Mouse (Mus musculus): ENCODE data around the gene Gm45902.
A peak's percentile ranks its signal among the peaks of the same experiment; 100 is the strongest.

Gene Gm45902

DNA sequence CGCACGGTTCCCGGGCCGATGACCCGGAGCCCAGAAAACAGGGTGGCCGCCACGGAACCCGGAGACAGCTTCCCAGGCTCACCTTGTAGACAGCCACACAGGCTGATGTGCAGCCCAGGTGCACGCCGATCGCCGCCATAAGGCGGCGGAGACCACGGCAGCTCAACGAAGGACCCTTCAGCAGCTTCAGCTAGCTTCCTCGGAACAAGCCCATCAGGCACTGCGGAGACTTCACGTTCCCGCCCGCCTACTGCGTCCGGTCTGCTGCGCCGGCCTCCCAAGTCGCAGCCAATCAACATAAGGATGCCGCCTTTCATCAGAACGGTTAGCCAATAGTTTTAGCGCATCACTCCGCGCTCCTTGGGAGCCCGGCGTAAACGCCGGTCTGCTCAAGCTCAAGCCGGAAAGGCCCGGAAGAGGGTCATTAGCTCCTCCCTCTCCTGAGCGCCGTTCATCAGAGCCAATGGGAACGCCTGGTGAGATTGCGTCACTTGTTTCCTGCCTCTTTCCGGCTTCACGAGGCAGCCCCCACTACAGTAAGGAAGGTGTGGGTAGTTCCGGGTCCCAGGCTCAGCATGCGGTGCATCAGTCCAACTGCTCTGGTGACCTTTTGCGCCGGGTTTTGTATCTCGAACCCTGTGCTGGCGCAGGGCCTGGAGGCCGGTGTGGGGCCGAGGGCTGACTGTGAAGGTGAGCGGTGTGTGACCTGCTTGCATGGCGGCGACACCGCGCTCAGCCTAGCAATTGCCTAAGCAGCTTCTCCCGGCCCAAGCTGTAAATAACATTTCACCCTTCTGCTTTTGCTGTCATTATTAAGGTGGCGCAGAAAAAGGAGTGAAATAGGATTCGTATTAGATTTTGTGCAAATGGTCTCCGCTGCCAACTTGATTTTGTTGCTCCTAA lies at the start of gene Gm45902, which contains the start of the genes Hspa14 and Cdnf:
TSS of gene Gm45902 (minus strand) at position 239 of the 903 bp plus-strand sequence.
TSS of gene Hspa14 (minus strand) at position 263 of the 903 bp plus-strand sequence.
TSS of gene Cdnf (plus strand) at position 479 of the 903 bp plus-strand sequence.
- peak; percentile 94 for DNase-seq (ENCODE audit: low spot score)

DNA sequence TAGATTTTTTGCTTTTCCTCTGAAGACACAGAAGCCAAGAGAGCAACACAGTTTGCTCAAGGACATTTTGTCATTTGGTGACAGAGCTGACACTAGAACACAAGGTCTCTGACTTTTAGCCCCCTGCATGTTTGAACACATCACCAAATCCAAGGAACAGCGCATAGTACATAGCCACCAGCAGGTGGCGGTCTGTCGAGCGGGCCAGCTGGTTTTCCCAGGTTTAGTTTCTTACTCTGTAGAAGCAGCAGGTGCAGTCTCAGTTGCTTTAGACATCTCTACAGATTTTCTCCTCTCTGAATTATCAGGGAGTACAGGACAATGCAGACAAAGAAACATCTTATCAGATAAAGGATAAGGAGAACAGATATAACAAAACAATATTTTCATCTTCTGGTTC lies 34.0 kb upstream of the Gm45902 start:
- DNase-seq (ENCODE audit: low spot score): peak; percentile 27

DNA sequence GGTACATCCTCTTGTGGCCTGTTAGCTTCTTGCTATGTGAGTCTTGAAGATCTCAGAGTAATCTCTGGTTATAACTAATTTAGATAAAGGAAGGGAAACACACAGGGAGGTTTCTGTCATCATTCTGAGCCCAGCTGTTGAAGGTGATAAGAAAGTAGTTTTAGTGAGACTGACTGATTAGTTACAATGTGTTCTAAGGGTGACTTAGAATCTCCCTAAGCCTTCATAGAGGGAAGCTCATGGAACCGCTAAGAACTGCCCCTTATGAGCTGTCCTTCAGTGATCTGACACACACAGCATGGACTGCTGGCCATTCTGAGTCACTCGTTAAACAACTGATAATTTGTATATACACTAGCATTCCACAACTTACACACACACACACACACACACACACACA lies 33.5 kb upstream of the Gm45902 start:
- no peak for DNase-seq (ENCODE audit: low spot score)

DNA sequence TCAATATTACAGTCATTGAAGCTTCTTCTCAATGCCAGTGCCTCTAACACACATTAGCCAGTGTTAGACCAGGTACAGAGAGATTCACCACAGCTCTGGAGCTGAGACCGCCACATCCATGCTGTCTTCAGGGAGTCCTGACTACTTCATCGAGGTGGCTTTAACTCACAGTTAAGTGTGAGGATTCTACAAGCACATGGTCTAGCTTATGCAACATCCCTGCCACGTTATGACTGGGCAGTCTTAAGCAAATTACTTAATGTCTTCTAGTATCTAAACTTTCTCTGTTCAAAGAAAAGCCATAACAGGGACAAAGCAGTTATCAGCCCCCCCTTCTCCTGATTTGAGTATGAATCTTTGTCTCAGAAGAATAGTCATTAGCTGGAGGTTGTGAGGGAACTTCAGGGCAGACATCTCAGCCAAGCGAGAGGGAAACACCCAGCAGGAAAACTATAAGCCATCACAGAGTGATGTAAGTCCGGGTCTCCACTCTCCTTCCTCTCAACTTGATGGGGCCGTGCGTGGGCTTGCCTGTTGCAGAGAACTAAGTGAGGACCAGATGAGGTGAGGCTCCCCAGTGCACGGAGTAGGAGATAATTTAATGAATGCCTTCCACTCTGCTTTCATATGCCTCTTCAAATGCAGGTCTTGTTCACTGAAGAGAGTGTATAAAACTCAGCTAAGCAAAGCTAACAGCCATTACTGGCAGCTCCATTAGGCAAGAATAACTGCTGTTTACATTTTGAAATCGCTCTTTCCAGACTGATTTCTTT lies 28.9 kb upstream of the Gm45902 start:
- DNase-seq (ENCODE audit: low spot score): no peak

DNA sequence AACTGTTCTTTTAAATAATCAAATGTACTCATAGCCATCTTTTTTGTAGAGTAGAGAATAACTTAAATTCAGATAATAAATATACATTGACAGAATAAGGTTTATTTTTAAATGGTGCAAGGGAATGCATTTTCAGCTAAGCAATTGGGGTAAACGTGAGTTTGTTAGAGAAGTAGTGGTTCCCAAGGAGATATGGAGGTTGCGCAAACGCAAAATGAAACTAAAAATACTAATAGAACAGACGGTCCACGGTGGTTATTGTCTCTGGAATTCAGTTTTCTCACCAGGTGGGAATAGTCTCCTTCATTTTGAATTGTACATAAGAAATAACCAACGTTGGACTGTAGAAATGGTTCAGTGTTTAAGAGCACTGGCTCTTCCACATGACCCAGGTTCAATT lies 13.7 kb upstream of the Gm45902 start:
- no peak for DNase-seq (ENCODE audit: low spot score)

DNA sequence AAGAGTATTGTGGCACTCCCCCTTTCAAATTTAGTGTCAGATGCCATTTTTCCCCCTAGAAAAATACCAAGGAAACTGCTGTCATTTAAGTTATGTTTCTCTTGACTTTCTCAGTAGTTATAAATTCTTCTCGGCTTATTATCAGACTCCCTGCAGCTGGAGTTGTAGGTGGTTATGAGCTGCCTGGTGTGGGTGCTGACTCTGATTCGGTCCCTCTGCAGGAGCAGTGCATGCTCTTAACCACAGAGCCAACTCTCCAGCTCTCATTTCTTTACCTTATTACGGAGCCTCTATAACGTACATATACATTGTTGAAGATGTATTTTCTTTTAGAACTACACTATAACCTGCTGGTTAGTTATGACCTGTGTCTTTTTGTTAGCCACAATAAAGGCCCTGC lies 10.0 kb upstream of the Gm45902 start:
- DNase-seq (ENCODE audit: low spot score): no peak

DNA sequence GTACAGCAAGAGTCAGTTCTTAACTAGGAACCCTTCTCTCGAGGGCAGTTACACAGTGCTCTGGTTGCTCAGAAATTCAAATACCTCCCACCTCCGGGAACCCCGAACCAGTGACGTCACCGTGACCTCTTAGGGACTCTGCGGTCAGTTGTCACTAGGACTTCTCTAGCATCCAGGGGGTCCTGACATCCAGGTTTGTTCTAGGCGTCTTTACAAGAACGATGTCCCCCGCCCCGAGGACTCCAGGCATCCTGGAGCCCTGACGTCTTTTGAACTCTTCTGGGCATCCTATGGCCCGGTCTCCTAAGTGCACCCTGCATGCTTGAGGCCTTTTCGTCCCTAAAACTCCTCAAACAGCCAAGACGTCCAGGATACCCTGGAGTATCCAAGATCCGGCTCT lies 514 bp downstream of the Gm45902 start:
- no peak for DNase-seq (ENCODE audit: low spot score)

DNA sequence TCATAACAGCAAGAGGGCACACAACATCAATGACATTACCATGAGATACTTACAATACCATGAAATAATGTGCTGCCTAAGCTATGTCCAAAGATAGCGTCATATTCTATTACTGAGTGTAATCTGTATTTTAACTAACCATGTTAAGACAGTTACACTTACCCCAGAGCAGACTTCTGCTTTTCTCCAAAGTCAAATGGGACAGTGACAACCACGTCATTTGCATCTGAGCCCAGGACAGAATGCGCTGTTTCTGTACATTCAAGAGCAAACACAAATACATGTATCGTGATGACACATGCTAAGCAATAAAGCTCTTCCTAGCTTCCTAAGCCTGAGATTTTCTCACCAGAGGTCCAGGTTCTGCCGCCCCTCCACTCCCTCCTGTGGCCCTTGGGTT lies 11.7 kb downstream of the Gm45902 start:
- DNase-seq (ENCODE audit: low spot score): no peak

DNA sequence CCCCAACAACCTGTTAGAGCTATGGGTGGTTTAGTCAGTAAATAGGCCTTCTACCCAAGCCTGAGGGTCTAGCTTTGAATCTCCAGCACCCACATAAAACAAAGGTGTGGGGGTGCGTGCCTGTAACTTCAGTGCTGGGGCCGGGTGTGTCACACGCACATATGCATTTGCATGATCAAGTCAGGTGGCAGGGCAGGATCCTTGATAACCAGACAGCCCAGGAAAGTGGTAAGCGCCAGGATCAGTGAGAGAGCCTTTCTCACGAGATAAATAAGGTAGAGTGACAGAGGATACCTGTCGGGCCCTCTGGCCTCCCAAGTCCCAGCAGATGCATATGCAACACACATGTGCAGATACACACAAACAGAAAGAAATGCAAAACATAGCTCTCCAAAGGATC lies 13.0 kb downstream of the Gm45902 start:
- DNase-seq (ENCODE audit: low spot score): no peak

DNA sequence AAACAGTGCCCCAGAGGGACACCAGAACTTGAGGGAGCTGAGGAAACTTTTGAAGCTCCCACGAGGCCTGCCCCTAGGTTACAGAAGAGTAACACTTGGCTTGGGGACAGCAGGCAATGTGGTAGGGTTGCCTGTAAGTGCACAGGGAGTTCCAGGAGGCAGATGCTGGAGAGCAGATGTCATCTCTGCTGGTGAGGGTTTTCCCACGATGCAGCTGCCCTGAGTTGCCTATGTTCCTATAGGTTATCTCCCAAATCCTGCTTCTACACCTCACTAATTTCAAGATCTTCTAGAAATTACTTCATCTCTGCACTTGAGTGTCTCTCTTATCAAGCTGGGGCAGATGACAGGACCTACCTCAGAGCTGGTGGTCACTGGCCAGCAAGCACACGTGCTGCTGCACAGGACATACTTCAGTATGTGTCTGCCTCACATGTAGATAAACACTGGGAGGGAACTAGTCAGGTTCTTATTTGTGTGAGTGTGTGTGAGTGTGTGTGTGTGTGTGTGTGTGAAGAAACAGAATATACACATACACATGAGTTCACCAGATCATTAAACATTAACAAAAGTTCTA lies 18.7 kb downstream of the Gm45902 start:
- DNase-seq (ENCODE audit: low spot score): no peak

DNA sequence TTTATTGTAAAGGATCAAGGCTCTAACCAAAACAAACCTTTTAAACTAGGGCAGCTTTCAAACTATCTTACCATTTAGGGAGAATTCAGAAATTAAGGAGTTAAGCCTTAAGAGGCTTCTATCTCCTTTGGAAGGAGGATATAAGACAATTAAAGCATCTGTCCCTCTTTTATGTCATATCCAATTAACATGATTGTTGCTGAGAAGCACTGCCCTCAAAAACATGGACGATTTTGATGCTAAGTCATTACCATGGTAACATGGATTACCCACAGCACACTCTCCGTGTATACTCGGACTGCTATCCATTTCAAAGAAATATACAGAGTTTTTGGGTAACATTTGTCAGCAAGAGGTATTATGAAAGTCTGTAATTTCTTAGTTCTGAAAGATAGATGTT lies 22.8 kb downstream of the Gm45902 start:
- DNase-seq (ENCODE audit: low spot score): no peak

DNA sequence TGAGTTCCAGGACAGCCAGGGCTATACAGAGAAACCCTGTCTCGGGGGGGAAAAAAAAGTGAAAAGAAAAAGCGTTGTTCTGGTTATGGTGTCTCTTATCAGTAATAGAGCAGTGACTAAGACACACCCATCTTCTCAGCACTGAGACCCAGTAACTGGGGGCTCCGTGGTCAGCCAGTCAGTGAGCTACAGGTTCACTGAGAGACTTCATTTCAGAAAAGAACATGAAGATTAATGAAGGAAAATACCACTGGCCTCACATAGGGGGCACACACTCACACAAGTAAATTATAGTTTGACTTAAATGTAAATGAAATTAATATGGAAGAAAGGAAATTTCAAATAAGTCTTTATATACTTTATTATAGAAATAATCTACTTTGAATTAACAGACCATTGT lies 32.4 kb downstream of the Gm45902 start:
- no peak for DNase-seq (ENCODE audit: low spot score)

DNA sequence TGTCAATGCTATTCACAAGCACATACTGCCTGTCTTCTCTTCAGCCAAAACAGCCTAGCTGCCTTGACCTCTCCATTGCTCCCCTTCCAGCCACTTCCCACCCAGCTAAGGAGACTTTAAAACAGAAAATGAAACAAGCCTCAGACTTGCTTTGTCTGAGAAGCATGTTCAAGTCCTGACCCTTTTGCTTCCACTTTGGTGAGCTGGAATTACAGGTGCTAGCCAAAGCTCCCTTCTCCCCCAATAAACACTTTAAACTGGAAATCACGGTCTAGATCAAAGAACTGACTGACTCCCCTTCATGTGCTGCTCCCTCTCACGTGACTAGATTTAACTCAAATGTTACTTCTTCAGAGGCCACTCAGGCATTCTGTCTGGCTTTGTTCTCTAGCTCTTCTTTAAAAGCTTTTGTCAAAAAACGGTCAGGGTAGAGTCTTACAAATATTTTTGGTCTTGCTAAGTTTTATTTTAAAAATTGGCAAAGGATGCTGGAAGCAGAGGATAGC lies 36.8 kb downstream of the Gm45902 start:
- DNase-seq (ENCODE audit: low spot score): no peak

DNA sequence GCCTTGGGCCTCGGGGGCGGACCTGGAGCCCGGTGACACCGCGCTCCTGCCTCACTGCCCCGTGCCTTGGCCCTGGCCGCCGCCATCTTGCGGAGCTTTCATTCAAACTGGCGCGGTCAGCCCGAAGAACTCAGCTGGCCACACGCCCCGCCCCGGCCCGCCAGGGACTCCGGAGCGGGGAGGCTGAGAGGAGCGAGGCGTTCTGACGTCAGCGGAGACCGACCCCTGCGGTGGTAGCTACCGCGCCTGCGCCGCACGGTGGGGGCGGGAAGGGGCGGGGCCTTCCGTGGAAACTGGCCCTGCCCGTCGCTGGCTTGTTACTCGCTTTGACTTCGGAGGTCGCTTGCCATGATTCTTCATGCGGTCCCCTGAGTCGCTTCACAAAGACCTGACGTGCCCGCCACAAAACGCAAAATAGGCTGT lies 37.7 kb downstream of the Gm45902 start, which contains the start of gene Suv39h2:
TSS of gene Suv39h2 (minus strand) at position 171 of the 423 bp plus-strand sequence.
- peak; percentile 63 for DNase-seq (ENCODE audit: low spot score)

DNA sequence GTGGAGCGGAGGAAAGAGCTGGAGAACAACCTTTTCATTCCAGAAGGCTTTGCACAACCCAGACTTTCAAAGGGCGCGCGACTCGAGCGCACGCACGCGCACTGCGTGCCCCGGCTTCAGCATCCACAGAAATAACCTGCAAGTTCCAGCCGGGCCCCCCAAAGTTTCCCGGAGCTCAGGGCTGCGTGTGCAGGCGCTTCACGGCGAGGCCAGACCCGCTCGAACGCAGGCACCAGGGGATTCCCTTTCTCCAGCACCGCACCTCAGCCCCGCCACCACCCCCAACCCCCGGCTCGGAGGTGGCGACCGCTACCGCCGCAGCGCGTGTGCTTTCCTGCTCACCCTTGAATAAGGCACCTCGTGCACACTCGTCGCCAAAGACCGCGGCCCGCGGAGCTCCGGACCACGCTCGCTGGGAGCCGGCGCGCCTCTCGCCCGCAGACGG lies 38.2 kb downstream of the Gm45902 start:
- no peak for DNase-seq (ENCODE audit: low spot score)

DNA sequence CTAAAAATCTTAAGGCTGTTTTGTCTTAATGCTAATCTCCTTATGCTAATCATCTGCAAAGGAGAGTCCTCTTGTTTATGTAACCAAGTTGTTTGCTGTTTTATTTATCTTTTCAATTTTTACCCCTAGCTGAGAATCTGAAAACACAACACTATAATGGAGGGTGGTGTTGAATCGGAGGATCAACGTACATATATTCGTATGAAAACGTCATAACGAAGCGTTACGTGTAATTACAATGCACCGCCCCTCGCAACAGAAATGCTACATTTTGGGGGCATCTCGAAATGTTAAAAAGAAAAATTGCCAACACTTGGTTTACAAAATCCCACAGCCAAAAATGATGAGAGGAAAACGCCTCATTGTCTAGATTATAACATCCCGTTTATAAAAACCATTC lies 38.7 kb downstream of the Gm45902 start:
- no peak for DNase-seq (ENCODE audit: low spot score)

DNA sequence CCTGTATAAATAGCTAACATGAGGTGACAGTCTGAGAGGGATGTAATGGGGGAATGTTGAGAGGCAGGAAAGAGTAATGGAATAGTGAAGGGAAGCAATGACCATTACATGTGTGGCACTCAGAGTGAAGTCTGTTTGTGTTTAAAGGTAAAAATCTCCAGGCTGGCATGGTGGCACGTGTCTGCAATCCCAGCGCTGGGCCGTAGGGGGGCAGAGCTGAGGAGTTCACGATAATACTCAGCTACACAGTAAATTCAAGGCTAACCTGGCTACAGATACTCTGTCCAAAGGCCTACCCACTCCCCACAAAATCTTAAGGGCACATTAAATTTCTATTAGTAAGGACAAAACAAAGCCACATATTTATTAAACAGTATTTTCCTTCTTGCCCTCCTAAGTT lies 56.0 kb downstream of the Gm45902 start:
- no peak for DNase-seq (ENCODE audit: low spot score)
